14 mouse cellular contexts compared by ENCODE assay signal in genomic region chr15:82184656-82185055, GRCm38 (mm10). TPM values are rescaled to one million over a fixed set of nuclear protein-coding genes. Genes with fewer than 3 reads are reported as not detected.
DNase-seq lines count a peak whose midpoint lies in the region; ATAC-seq and TF ChIP-seq lines count a peak whose summit lies in the region.
"Had no signal": no experiment of that assay in that cellular context is flagged by ENCODE, and none has a peak within 500 bp of the region (broad histone marks: within the 10 kb centered on the region; RNA-seq: fewer than 3 reads in every experiment).

No protein-coding gene starts in this region.

- no peak for DNase-seq in forebrain, embryonic 11.5 days (ENCODE audit: low spot score)
- DNase-seq in lung, postnatal 0 days (ENCODE audit: low spot score): no peak
- no peak for DNase-seq in lung, postnatal 14 days
- DNase-seq in left cerebral cortex, adult 8-10 months (ENCODE audit: low spot score in 2 of 2): no peak
- DNase-seq in MN1 (ENCODE audit: low spot score): no peak

- no peak for ATAC-seq in forebrain, embryonic 11.5 days (replicated peaks; ENCODE audit: low FRiP score)
- ATAC-seq in forebrain, embryonic 16.5 days: no peak
- ATAC-seq in lung, postnatal 0 days: 0 out of 2 replicates have a peak, but pooled peaks have one; percentile 16
- ATAC-seq in kidney, embryonic 15.5 days (replicated peaks; ENCODE audit: low FRiP score): peak; percentile 10; the same call in 1 of the 2 replicates
- peak; percentile 12; the same call in 1 of the 2 replicates for ATAC-seq in liver, embryonic 15.5 days (ENCODE audit: insufficient read depth)
- ATAC-seq: midbrain, embryonic 13.5 days had no signal

- H3K4me1 ChIP-seq in forebrain, embryonic 11.5 days (replicated peaks; ENCODE audit: control insufficient read depth, insufficient read depth, low read length): no peaks in the 10 kb centered on the region
- H3K4me1 ChIP-seq in forebrain, embryonic 16.5 days (replicated peaks; ENCODE audit: control insufficient read depth, insufficient read depth, low read length): no peaks in the 10 kb centered on the region
- no peaks in the 10 kb centered on the region for H3K4me1 ChIP-seq in lung, postnatal 0 days (ENCODE audit: insufficient read depth, low read depth, low read length)
- H3K4me1 ChIP-seq in kidney, embryonic 15.5 days: peaks cover 20% of the 10 kb centered on the region
- H3K4me1 ChIP-seq in liver, embryonic 15.5 days (replicated peaks): peaks cover 74% of the 10 kb centered on the region
- H3K4me1 ChIP-seq: hindbrain, embryonic 12.5 days; lung, embryonic 15.5 days; midbrain, embryonic 13.5 days had no signal

- H3K9ac ChIP-seq in forebrain, embryonic 11.5 days (ENCODE audit: low read length): no peak overlapping the region
- no peak overlapping the region for H3K9ac ChIP-seq in forebrain, embryonic 16.5 days (replicated peaks; ENCODE audit: low read depth, low read length)
- no peak overlapping the region for H3K9ac ChIP-seq in lung, postnatal 0 days (replicated peaks; ENCODE audit: low read depth)
- H3K9ac ChIP-seq in kidney, embryonic 15.5 days: no peak overlapping the region
- peak overlapping the region; percentile 63 for H3K9ac ChIP-seq in liver, embryonic 15.5 days
- H3K9ac ChIP-seq: hindbrain, embryonic 12.5 days; lung, embryonic 15.5 days; midbrain, embryonic 13.5 days had no signal

- H3K27me3 ChIP-seq in forebrain, embryonic 11.5 days (ENCODE audit: control insufficient read depth, insufficient read depth, low read length): no peaks in the 10 kb centered on the region
- no peaks in the 10 kb centered on the region for H3K27me3 ChIP-seq in forebrain, embryonic 16.5 days (replicated peaks; ENCODE audit: control insufficient read depth, insufficient read depth, low read length)
- no peaks in the 10 kb centered on the region for H3K27me3 ChIP-seq in lung, postnatal 0 days (replicated peaks; ENCODE audit: insufficient read depth, low read length)
- H3K27me3 ChIP-seq in kidney, embryonic 15.5 days: no peaks in the 10 kb centered on the region
- H3K27me3 ChIP-seq in liver, embryonic 15.5 days: no peaks in the 10 kb centered on the region
- H3K27me3 ChIP-seq: hindbrain, embryonic 12.5 days; lung, embryonic 15.5 days; midbrain, embryonic 13.5 days had no signal

- no peak for TF ChIP-seq EP300 in lung, postnatal 0 days (IDR thresholded peaks at IDR 0.05)

- H3K27ac ChIP-seq in forebrain, embryonic 11.5 days (ENCODE audit: low read depth, low read length): 0 out of 2 replicates have a peak overlapping the region, but pooled peaks have one; percentile 25
- no peak overlapping the region for H3K27ac ChIP-seq in forebrain, embryonic 16.5 days (ENCODE audit: low read length)
- H3K27ac ChIP-seq in lung, postnatal 0 days (ENCODE audit: low read length): no peak overlapping the region
- H3K27ac ChIP-seq in kidney, embryonic 15.5 days: peak overlapping the region; percentile 73
- H3K27ac ChIP-seq in liver, embryonic 15.5 days (replicated peaks): peak overlapping the region; percentile 97
- H3K27ac ChIP-seq: hindbrain, embryonic 12.5 days; left cerebral cortex, adult 2 months; lung, embryonic 15.5 days had no signal

- H3K4me2 ChIP-seq in forebrain, embryonic 11.5 days (ENCODE audit: low read depth, low read length, severe bottlenecking): no peak overlapping the region
- H3K4me2 ChIP-seq in forebrain, embryonic 16.5 days (ENCODE audit: low read length): no peak overlapping the region
- no peak overlapping the region for H3K4me2 ChIP-seq in lung, postnatal 0 days (replicated peaks; ENCODE audit: low read depth, low read length)
- no peak overlapping the region for H3K4me2 ChIP-seq in kidney, embryonic 15.5 days
- peak overlapping the region; percentile 72 for H3K4me2 ChIP-seq in liver, embryonic 15.5 days
- H3K4me2 ChIP-seq: hindbrain, embryonic 12.5 days; lung, embryonic 15.5 days; midbrain, embryonic 13.5 days had no signal

- H3K36me3 ChIP-seq in forebrain, embryonic 11.5 days (ENCODE audit: control insufficient read depth, insufficient read depth, low read length): peaks cover 69% of the 10 kb centered on the region
- peaks cover 54% of the 10 kb centered on the region for H3K36me3 ChIP-seq in forebrain, embryonic 16.5 days (ENCODE audit: control insufficient read depth, insufficient read depth)
- peaks cover 75% of the 10 kb centered on the region for H3K36me3 ChIP-seq in lung, postnatal 0 days (ENCODE audit: insufficient read depth, low read length)
- H3K36me3 ChIP-seq in kidney, embryonic 15.5 days: peaks cover 95% of the 10 kb centered on the region
- H3K36me3 ChIP-seq in liver, embryonic 15.5 days (replicated peaks): peaks cover 96% of the 10 kb centered on the region

- 95% methylated on average over 10 of the region's 10 CpGs for WGBS in forebrain, embryonic 11.5 days
- WGBS in forebrain, embryonic 16.5 days: 91% methylated on average over 10 of the region's 10 CpGs
- WGBS in lung, postnatal 0 days: 64% methylated on average over 10 of the region's 10 CpGs
- 63% methylated on average over 10 of the region's 10 CpGs for WGBS in kidney, embryonic 15.5 days
- WGBS in liver, embryonic 15.5 days (ENCODE audit: insufficient replicate concordance): 58% methylated on average over 10 of the region's 10 CpGs

- peaks cover 8% of the 10 kb centered on the region; the same call in 1 of the 2 replicates for H3K9me3 ChIP-seq in forebrain, embryonic 11.5 days (ENCODE audit: control insufficient read depth, low read length)
- 0 out of 2 replicates have a peak, but pooled peaks cover 3% of the 10 kb centered on the region for H3K9me3 ChIP-seq in forebrain, embryonic 16.5 days (ENCODE audit: control insufficient read depth, low read length)
- no peaks in the 10 kb centered on the region for H3K9me3 ChIP-seq in lung, postnatal 0 days (ENCODE audit: low read length)
- H3K9me3 ChIP-seq in kidney, embryonic 15.5 days (replicated peaks): no peaks in the 10 kb centered on the region; the same call in 1 of the 2 replicates
- H3K9me3 ChIP-seq in liver, embryonic 15.5 days (replicated peaks): peaks cover 10% of the 10 kb centered on the region
- H3K9me3 ChIP-seq: lung, embryonic 15.5 days had no signal

- no peak overlapping the region for H3K4me3 ChIP-seq in forebrain, embryonic 11.5 days (ENCODE audit: low read depth, low read length)
- H3K4me3 ChIP-seq in forebrain, embryonic 16.5 days (replicated peaks; ENCODE audit: low read length): no peak overlapping the region
- H3K4me3 ChIP-seq in lung, postnatal 0 days (ENCODE audit: low read depth, low read length): no peak overlapping the region
- no peak overlapping the region for H3K4me3 ChIP-seq in kidney, embryonic 15.5 days (replicated peaks)
- H3K4me3 ChIP-seq in liver, embryonic 15.5 days (replicated peaks): peak overlapping the region; percentile 34
- H3K4me3 ChIP-seq: hindbrain, embryonic 12.5 days; left cerebral cortex, adult 2 months; lung, embryonic 15.5 days; midbrain, embryonic 13.5 days had no signal

- no peak for TF ChIP-seq CTCF in lung, postnatal 0 days (IDR thresholded peaks at IDR 0.05)

RNA-seq across cellular contexts. Expression of gene Shisa8, which starts 28.0 kb away (rescaled TPM):
- 0.87 and 1.2 TPM in 2 replicates for polyA plus RNA-seq in forebrain, embryonic 11.5 days (2014; fragmentation: Nextera tagmentation; extraction: Ambion mirVana)
- 0.66 and 0.70 TPM in 2 replicates for polyA plus RNA-seq in forebrain, embryonic 16.5 days (2015; fragmentation: Nextera tagmentation; extraction: Ambion mirVana)
- 0.29 and 0.55 TPM in 2 replicates for polyA plus RNA-seq in lung, postnatal 0 days (2015; fragmentation: Nextera tagmentation; extraction: Ambion mirVana)
- 0.44 and 0.45 TPM in 2 replicates for polyA plus RNA-seq in kidney, embryonic 15.5 days (2015; fragmentation: Nextera tagmentation; extraction: Ambion mirVana)
- 0.08 and 0.12 TPM in 2 replicates for polyA plus RNA-seq in liver, embryonic 15.5 days (2015; fragmentation: Nextera tagmentation; extraction: Ambion mirVana)
- total RNA-seq in left cerebral cortex, adult 8-10 months (2022): 1 to 10 TPM; 3.1 to 5.3 (median 5.0) TPM
- polyA plus RNA-seq: G1E had no signal

RNA-seq across cellular contexts. Expression of gene Srebf2, which starts 37.7 kb away (rescaled TPM):
- 209 and 216 TPM in 2 replicates for polyA plus RNA-seq in forebrain, embryonic 11.5 days (2014; fragmentation: Nextera tagmentation; extraction: Ambion mirVana)
- 229 and 232 TPM in 2 replicates for polyA plus RNA-seq in forebrain, embryonic 16.5 days (2015; fragmentation: Nextera tagmentation; extraction: Ambion mirVana)
- polyA plus RNA-seq in lung, postnatal 0 days (2015; fragmentation: Nextera tagmentation; extraction: Ambion mirVana): 113 and 115 TPM in 2 replicates
- 126 and 147 TPM in 2 replicates for polyA plus RNA-seq in kidney, embryonic 15.5 days (2015; fragmentation: Nextera tagmentation; extraction: Ambion mirVana)
- polyA plus RNA-seq in liver, embryonic 15.5 days (2015; fragmentation: Nextera tagmentation; extraction: Ambion mirVana): 53.6 and 61.3 TPM in 2 replicates
- 100 to 1,000 TPM; 204 to 229 (median 207) TPM for total RNA-seq in left cerebral cortex, adult 8-10 months (2022)

RNA-seq across cellular contexts. Expression of gene Tnfrsf13c, which starts 39.5 kb away (rescaled TPM):
- polyA plus RNA-seq in forebrain, embryonic 11.5 days (2014; fragmentation: Nextera tagmentation; extraction: Ambion mirVana): 0.35 and 0.64 TPM in 2 replicates
- polyA plus RNA-seq in forebrain, embryonic 16.5 days (2015; fragmentation: Nextera tagmentation; extraction: Ambion mirVana): 0.10 and 0.25 TPM in 2 replicates
- polyA plus RNA-seq in lung, postnatal 0 days (2015; fragmentation: Nextera tagmentation; extraction: Ambion mirVana): 0.07 and 0.49 TPM in 2 replicates
- polyA plus RNA-seq in kidney, embryonic 15.5 days (2015; fragmentation: Nextera tagmentation; extraction: Ambion mirVana): 0.10 TPM in 1 of 2 replicates, not detected in the other
- polyA plus RNA-seq in liver, embryonic 15.5 days (2015; fragmentation: Nextera tagmentation; extraction: Ambion mirVana): 0.40 and 0.79 TPM in 2 replicates
- total RNA-seq in left cerebral cortex, adult 8-10 months (2022): under 1 TPM; 0.37 to 0.98 (median 0.64) TPM
- polyA plus RNA-seq: midbrain, embryonic 13.5 days had no signal

RNA-seq across cellular contexts. Expression of gene Ccdc134, which starts 56.9 kb away (rescaled TPM):
- polyA plus RNA-seq in forebrain, embryonic 11.5 days (2014; fragmentation: Nextera tagmentation; extraction: Ambion mirVana): 23.6 and 25.5 TPM in 2 replicates
- 16.2 and 16.3 TPM in 2 replicates for polyA plus RNA-seq in forebrain, embryonic 16.5 days (2015; fragmentation: Nextera tagmentation; extraction: Ambion mirVana)
- polyA plus RNA-seq in lung, postnatal 0 days (2015; fragmentation: Nextera tagmentation; extraction: Ambion mirVana): 10.4 and 10.8 TPM in 2 replicates
- 18.4 and 19.8 TPM in 2 replicates for polyA plus RNA-seq in kidney, embryonic 15.5 days (2015; fragmentation: Nextera tagmentation; extraction: Ambion mirVana)
- 7.0 and 7.7 TPM in 2 replicates for polyA plus RNA-seq in liver, embryonic 15.5 days (2015; fragmentation: Nextera tagmentation; extraction: Ambion mirVana)
- total RNA-seq in left cerebral cortex, adult 8-10 months (2022): 10 to 100 TPM in 1 of 4 experiments, 1 to 10 TPM in 3; 8.1 to 11.8 (median 9.0) TPM

RNA-seq across cellular contexts. Expression of gene Cenpm, which starts 59.9 kb away (rescaled TPM):
- polyA plus RNA-seq in forebrain, embryonic 11.5 days (2014; fragmentation: Nextera tagmentation; extraction: Ambion mirVana): 91.6 and 100 TPM in 2 replicates
- polyA plus RNA-seq in forebrain, embryonic 16.5 days (2015; fragmentation: Nextera tagmentation; extraction: Ambion mirVana): 29.8 and 34.6 TPM in 2 replicates
- polyA plus RNA-seq in lung, postnatal 0 days (2015; fragmentation: Nextera tagmentation; extraction: Ambion mirVana): 3.9 and 4.3 TPM in 2 replicates
- 78.8 and 84.2 TPM in 2 replicates for polyA plus RNA-seq in kidney, embryonic 15.5 days (2015; fragmentation: Nextera tagmentation; extraction: Ambion mirVana)
- 32.8 and 33.7 TPM in 2 replicates for polyA plus RNA-seq in liver, embryonic 15.5 days (2015; fragmentation: Nextera tagmentation; extraction: Ambion mirVana)
- total RNA-seq in left cerebral cortex, adult 8-10 months (2022): 1 to 10 TPM; 2.7 to 4.3 (median 4.1) TPM
- total RNA-seq: neutrophil, adult 5-6 weeks had no signal

Comparison
In these comparisons a context has a peak if more than half of its experiments do, and no peak if none do; other contexts are left out.
1. H3K27ac ChIP-seq: peak in forebrain, embryonic 11.5 days (single experiment), kidney, embryonic 15.5 days (single experiment) and liver, embryonic 15.5 days (single experiment); none in forebrain, embryonic 16.5 days (single experiment) and lung, postnatal 0 days (single experiment).
2. ATAC-seq: peak in lung, postnatal 0 days (single experiment), kidney, embryonic 15.5 days (single experiment) and liver, embryonic 15.5 days (single experiment); none in forebrain, embryonic 11.5 days (single experiment) and forebrain, embryonic 16.5 days (single experiment).